Mouse (Mus musculus) common myeloid progenitor, adult 5-6 weeks (primary cell): ENCODE measurements around the gene Olfr651. TPM values are rescaled to one million over a fixed set of nuclear protein-coding genes. Genes with fewer than 3 reads are reported as not detected.
"Not testable (repeated sequence)": the region's sequence is repeated elsewhere in the genome, so short reads cannot be mapped to it uniquely, and the experiment has no call there.

Experiments
- ATAC-seq: replicated peaks from 2 replicates; pipeline ENCODE4 v1.8.0; 2016; ENCODE audit warnings: low read depth, mild to moderate bottlenecking, moderate TSS enrichment, inconsistent platforms; ENCODE audit not compliant: poor library complexity, severe bottlenecking
- total RNA-seq: library from RNA; stranded (forward); fragments of 200-1000, 187-1606 nt; gene quantifications from 2 replicates; pipeline ENCODE4 v1.2.3, GENCODE M21; 2017

Olfr651 gene
- not detected in 2 replicates for total RNA-seq

- no peak for ATAC-seq
These were observed at the start of gene Olfr651 for GRCm38 (mm10) chr7:104549833-104550232. Gene Olfr651, plus strand, starts transcription at chr7:104550133.

GRCm38 (mm10) chr7:104501186-104501585, 48.7 kb upstream of the Olfr651 start:
- not testable (repeated sequence) for ATAC-seq

- ATAC-seq: no peak
These were observed 48.2 kb upstream of the Olfr651 start for GRCm38 (mm10) chr7:104501589-104502371.

- peak; percentile 100 for ATAC-seq
These were observed 42.4 kb upstream of the Olfr651 start, which contains the start of gene Trim30d for GRCm38 (mm10) chr7:104507421-104508065. Gene Trim30d, minus strand, starts transcription at chr7:104507849.

- ATAC-seq: no peak
These were observed 2.8 kb downstream of the Olfr651 start for GRCm38 (mm10) chr7:104552700-104553099.

- ATAC-seq: no peak
These were observed 10.7 kb downstream of the Olfr651 start, which contains the start of gene Olfr652 for GRCm38 (mm10) chr7:104560601-104561000. Gene Olfr652, plus strand, starts transcription at chr7:104560901.

GRCm38 (mm10) chr7:104577014-104577413, 27.1 kb downstream of the Olfr651 start, which contains the start of gene Olfr653:
Gene Olfr653, plus strand, starts transcription at chr7:104577314.
- no peak for ATAC-seq

- no peak for ATAC-seq
These were observed 30.9 kb downstream of the Olfr651 start for GRCm38 (mm10) chr7:104580846-104581245.

GRCm38 (mm10) chr7:104581429-104581828, 31.5 kb downstream of the Olfr651 start:
- no peak for ATAC-seq

- no peak for ATAC-seq
These were observed 36.8 kb downstream of the Olfr651 start, which contains the start of gene Olfr654 for GRCm38 (mm10) chr7:104586725-104587124. Gene Olfr654, plus strand, starts transcription at chr7:104587025.

- ATAC-seq: no peak
These were observed 38.3 kb downstream of the Olfr651 start for GRCm38 (mm10) chr7:104588274-104588673.

- no peak for ATAC-seq
These were observed 51.7 kb downstream of the Olfr651 start, which contains the start of gene Olfr655 for GRCm38 (mm10) chr7:104601679-104602078. Gene Olfr655, minus strand, starts transcription at chr7:104601779.

- peak; percentile 96 for ATAC-seq
These were observed 53.2 kb downstream of the Olfr651 start for GRCm38 (mm10) chr7:104603173-104603572.

Other genes with a start within 250 kb of the Olfr651 start
- gene Trim12a, start 234.7 kb upstream of the Olfr651 start, total RNA-seq: 62.4 and 67.9 TPM in 2 replicates
- 0.58 and 3.4 TPM in 2 replicates for gene Trim34b, start 220.7 kb upstream of the Olfr651 start, total RNA-seq
- 25.4 and 31.8 TPM in 2 replicates for gene Trim12c, start 196.8 kb upstream of the Olfr651 start, total RNA-seq
- gene Trim30b, start 180.2 kb upstream of the Olfr651 start, total RNA-seq: 0.53 and 1.6 TPM in 2 replicates
- 0.27 and 1.5 TPM in 2 replicates for gene Trim30c, start 149.3 kb upstream of the Olfr651 start, total RNA-seq
- 35.5 and 36.2 TPM in 2 replicates for gene Trim30a, start 84.9 kb upstream of the Olfr651 start, total RNA-seq
- 12.2 and 12.4 TPM in 2 replicates for gene Trim30d, start 42.3 kb upstream of the Olfr651 start, total RNA-seq
- not detected in 2 replicates for gene Olfr652, start 10.8 kb downstream of the Olfr651 start, total RNA-seq
- not detected in 2 replicates for gene Olfr653, start 27.2 kb downstream of the Olfr651 start, total RNA-seq
- not detected in 2 replicates for gene Olfr654, start 36.9 kb downstream of the Olfr651 start, total RNA-seq
- gene Olfr655, start 51.6 kb downstream of the Olfr651 start, total RNA-seq: not detected in 2 replicates
- not detected in 2 replicates for gene Olfr656, start 63.8 kb downstream of the Olfr651 start, total RNA-seq
- gene Olfr657, start 74.7 kb downstream of the Olfr651 start, total RNA-seq: not detected in 2 replicates
- gene Olfr658, start 97.2 kb downstream of the Olfr651 start, total RNA-seq: 0.18 and 0.39 TPM in 2 replicates
- not detected in 2 replicates for gene Olfr659, start 116.6 kb downstream of the Olfr651 start, total RNA-seq
- not detected in 2 replicates for gene Olfr661, start 136.4 kb downstream of the Olfr651 start, total RNA-seq
- not detected in 2 replicates for gene Usp17le, start 227.3 kb downstream of the Olfr651 start, total RNA-seq